Comparison of ENCODE assay signal across 15 mouse cellular contexts in genomic region chr4:143042806-143043205, GRCm38 (mm10).
DNase-seq lines count a peak whose midpoint lies in the region; ATAC-seq lines count a peak whose summit lies in the region.
"Had no signal": no experiment of that assay in that cellular context is flagged by ENCODE, and none has a peak within 500 bp of the region (broad histone marks: within the 10 kb centered on the region; RNA-seq: fewer than 3 reads in every experiment).

No protein-coding gene starts in this region.

- no peaks in the 10 kb centered on the region for H3K9me3 ChIP-seq in midbrain, embryonic 13.5 days
- no peaks in the 10 kb centered on the region for H3K9me3 ChIP-seq in midbrain, embryonic 10.5 days (replicated peaks)
- no peaks in the 10 kb centered on the region for H3K9me3 ChIP-seq in hindbrain, embryonic 10.5 days
- no peaks in the 10 kb centered on the region for H3K9me3 ChIP-seq in neural tube, embryonic 13.5 days
- H3K9me3 ChIP-seq: heart, embryonic 10.5 days; stomach, embryonic 15.5 days had no signal

- no peak overlapping the region for H3K27ac ChIP-seq in midbrain, embryonic 13.5 days
- H3K27ac ChIP-seq in midbrain, embryonic 10.5 days (replicated peaks): no peak overlapping the region
- H3K27ac ChIP-seq in hindbrain, embryonic 10.5 days: no peak overlapping the region
- peak overlapping the region; percentile 55 for H3K27ac ChIP-seq in neural tube, embryonic 13.5 days (replicated peaks)
- H3K27ac ChIP-seq: heart, embryonic 10.5 days; stomach, embryonic 15.5 days had no signal

- no peak overlapping the region for H3K4me3 ChIP-seq in midbrain, embryonic 13.5 days (replicated peaks)
- H3K4me3 ChIP-seq in midbrain, embryonic 10.5 days: no peak overlapping the region
- H3K4me3 ChIP-seq in hindbrain, embryonic 10.5 days: no peak overlapping the region
- H3K4me3 ChIP-seq in neural tube, embryonic 13.5 days: no peak overlapping the region
- H3K4me3 ChIP-seq: heart, embryonic 10.5 days; stomach, embryonic 15.5 days had no signal

- DNase-seq in midbrain, embryonic 10.5 days (ENCODE audit: low spot score): no peak
- peak; percentile 66 to 77 for DNase-seq in cerebellum, adult 18-20 months
- DNase-seq in hindbrain, embryonic 10.5 days (ENCODE audit: low spot score): peak; percentile 16
- DNase-seq in adrenal gland, postnatal 25 days: no peak
- no peak for DNase-seq in kidney, adult 18-20 months
- DNase-seq in testis, postnatal 10 days (ENCODE audit: low spot score): no peak
- DNase-seq: kidney, postnatal 25 days; liver, postnatal 0 days; lung, postnatal 4 days; thymus, postnatal 4 days had no signal

- no peak overlapping the region for H3K9ac ChIP-seq in midbrain, embryonic 13.5 days (replicated peaks)
- peak overlapping the region; percentile 49; the same call in 1 of the 2 replicates for H3K9ac ChIP-seq in neural tube, embryonic 13.5 days
- H3K9ac ChIP-seq: liver, postnatal 0 days; stomach, embryonic 15.5 days had no signal

- H3K36me3 ChIP-seq in midbrain, embryonic 13.5 days: no peaks in the 10 kb centered on the region
- no peaks in the 10 kb centered on the region for H3K36me3 ChIP-seq in midbrain, embryonic 10.5 days
- no peaks in the 10 kb centered on the region for H3K36me3 ChIP-seq in hindbrain, embryonic 10.5 days
- H3K36me3 ChIP-seq in neural tube, embryonic 13.5 days: no peaks in the 10 kb centered on the region
- H3K36me3 ChIP-seq: heart, embryonic 10.5 days; stomach, embryonic 15.5 days had no signal

- no peak overlapping the region for H3K4me2 ChIP-seq in midbrain, embryonic 13.5 days (replicated peaks)
- H3K4me2 ChIP-seq in neural tube, embryonic 13.5 days: 0 out of 2 replicates have a peak overlapping the region, but pooled peaks have one; percentile 15
- H3K4me2 ChIP-seq: stomach, embryonic 15.5 days had no signal

- 33% methylated on average over 6 of the region's 6 CpGs for WGBS in midbrain, embryonic 13.5 days
- WGBS in midbrain, embryonic 10.5 days: 55% methylated on average over 6 of the region's 6 CpGs
- 42% methylated on average over 6 of the region's 6 CpGs for WGBS in hindbrain, embryonic 10.5 days
- 16% methylated on average over 6 of the region's 6 CpGs for WGBS in neural tube, embryonic 13.5 days

- peaks cover 9% of the 10 kb centered on the region for H3K4me1 ChIP-seq in midbrain, embryonic 13.5 days (replicated peaks)
- H3K4me1 ChIP-seq in midbrain, embryonic 10.5 days: no peaks in the 10 kb centered on the region
- peaks cover 16% of the 10 kb centered on the region for H3K4me1 ChIP-seq in hindbrain, embryonic 10.5 days (replicated peaks)
- H3K4me1 ChIP-seq in neural tube, embryonic 13.5 days (replicated peaks): peaks cover 29% of the 10 kb centered on the region
- H3K4me1 ChIP-seq: heart, embryonic 10.5 days; stomach, embryonic 15.5 days had no signal

- ATAC-seq in midbrain, embryonic 13.5 days: 0 out of 2 replicates have a peak, but pooled peaks have one; percentile 53
- ATAC-seq in neural tube, embryonic 13.5 days (ENCODE audit: low read depth): peak; percentile 62
- ATAC-seq: intestine, postnatal 0 days; liver, postnatal 0 days had no signal

- H3K27me3 ChIP-seq in midbrain, embryonic 13.5 days: no peaks in the 10 kb centered on the region
- no peaks in the 10 kb centered on the region for H3K27me3 ChIP-seq in midbrain, embryonic 10.5 days (ENCODE audit: low read depth, poor library complexity, severe bottlenecking)
- no peaks in the 10 kb centered on the region; the same call in 1 of the 2 replicates for H3K27me3 ChIP-seq in hindbrain, embryonic 10.5 days (ENCODE audit: insufficient read depth, poor library complexity, severe bottlenecking)
- no peaks in the 10 kb centered on the region for H3K27me3 ChIP-seq in neural tube, embryonic 13.5 days
- H3K27me3 ChIP-seq: stomach, embryonic 15.5 days had no signal

Comparison
In these comparisons a context has a peak if more than half of its experiments do, and no peak if none do; other contexts are left out.
1. DNase-seq: peak in cerebellum, adult 18-20 months (2 of 2) and hindbrain, embryonic 10.5 days (single experiment); none in midbrain, embryonic 10.5 days (single experiment), adrenal gland, postnatal 25 days (single experiment), kidney, adult 18-20 months (single experiment) and testis, postnatal 10 days (single experiment).